Mouse (Mus musculus): ENCODE data around the gene Skap1.

DNA sequence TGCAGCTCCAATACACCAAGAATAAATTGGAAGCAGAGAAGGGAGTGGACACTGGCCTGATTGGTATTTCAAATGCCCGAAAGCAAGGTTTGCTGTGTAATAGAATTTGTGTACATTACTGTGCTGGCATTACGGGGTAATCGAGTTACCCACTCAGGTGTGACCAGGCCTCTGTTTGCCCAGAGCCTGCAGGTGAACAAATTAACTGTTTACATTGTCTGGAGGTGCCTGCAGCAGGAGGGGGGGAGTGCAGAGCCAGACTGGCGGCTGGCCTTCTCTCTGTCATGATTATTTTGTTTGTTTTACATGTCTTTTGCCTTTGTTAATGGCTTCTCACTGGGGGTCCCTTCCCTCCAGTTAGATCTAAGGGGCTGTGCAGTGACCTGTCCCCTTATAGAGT is 268.3 kb downstream of the Skap1 start:
- TF ChIP-seq EP300 (IDR thresholded peaks at IDR 0.05; ENCODE audit: low read depth) (no peak), CTCF (IDR thresholded peaks at IDR 0.05; ENCODE audit: low read depth) (no peak)

Data from liver, postnatal 0 days (tissue).